Mouse (Mus musculus): ENCODE measurements around the gene Cep170b. TPM values are rescaled to one million over a fixed set of nuclear protein-coding genes. Genes with fewer than 3 reads are reported as not detected.

Gene Cep170b
- polyA plus RNA-seq, 1 experiment from 2014 or later: 92.1 TPM

DNA sequence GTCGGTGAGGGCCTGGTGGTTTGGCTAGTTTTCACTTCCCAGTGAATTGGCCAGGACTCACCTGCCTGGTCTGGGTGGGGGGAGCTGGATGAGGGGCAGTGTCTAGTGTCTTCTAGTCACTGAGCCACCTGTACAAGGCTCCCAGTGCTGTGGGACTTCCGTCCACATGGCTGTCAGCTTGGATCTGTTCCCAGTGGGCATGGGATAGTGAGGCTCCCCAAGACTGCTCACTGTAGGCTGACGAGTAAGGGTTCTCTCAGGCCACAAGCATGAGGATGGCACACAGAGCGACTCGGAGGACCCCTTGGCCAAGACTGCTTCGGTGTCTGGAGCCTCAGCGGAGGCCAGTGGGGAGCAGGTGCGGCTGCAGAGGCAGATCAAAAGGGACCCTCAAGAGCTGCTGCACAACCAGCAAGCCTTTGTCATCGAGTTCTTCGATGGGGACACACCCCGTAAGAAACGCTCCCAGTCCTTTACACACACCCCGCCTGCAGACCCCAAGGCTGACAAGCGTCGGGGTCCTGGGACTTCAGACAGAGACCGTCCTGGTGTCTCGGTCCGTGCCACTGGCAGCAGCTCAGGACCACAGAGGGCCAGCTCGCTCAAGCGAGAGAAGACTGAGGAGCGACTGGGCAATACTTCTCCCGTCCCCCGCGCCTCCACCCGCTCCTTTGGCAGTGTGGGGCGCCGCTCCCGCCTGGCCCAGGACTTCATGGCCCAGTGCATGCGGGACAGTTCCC lies 15.8 kb downstream of the Cep170b start:
- no peaks in the 10 kb centered on the region for H3K27me3 ChIP-seq
- ATAC-seq: no peak
- no peak for DNase-seq (ENCODE audit: low read depth, low spot score)
- no peak for TF ChIP-seq CTCF (IDR thresholded peaks at IDR 0.05)
- CTCF ChIA-PET: no interaction called here
- POLR2A ChIA-PET: no interaction called here
- in situ Hi-C loops (cut with MboI; ENCODE audit: low pct_unique_long_range_greater_than_20kb): no loop called here

DNA sequence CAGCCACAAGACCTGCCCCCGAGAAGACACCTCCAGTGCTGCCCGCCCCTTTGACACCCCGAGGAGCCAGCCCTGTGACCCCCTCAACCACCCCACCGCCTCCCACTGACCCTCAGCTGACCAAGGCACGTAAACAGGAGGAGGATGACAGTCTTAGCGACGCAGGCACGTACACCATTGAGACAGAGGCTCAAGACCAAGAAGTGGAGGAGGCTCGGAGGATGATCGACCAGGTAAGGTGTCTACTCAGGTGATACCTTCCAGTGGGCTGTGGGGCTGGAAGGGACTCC lies 16.3 kb downstream of the Cep170b start:
- in situ Hi-C loops (cut with MboI; ENCODE audit: low pct_unique_long_range_greater_than_20kb): no loop called here
- ChIA-PET CTCF (no interaction called here), POLR2A (no interaction called here)

DNA sequence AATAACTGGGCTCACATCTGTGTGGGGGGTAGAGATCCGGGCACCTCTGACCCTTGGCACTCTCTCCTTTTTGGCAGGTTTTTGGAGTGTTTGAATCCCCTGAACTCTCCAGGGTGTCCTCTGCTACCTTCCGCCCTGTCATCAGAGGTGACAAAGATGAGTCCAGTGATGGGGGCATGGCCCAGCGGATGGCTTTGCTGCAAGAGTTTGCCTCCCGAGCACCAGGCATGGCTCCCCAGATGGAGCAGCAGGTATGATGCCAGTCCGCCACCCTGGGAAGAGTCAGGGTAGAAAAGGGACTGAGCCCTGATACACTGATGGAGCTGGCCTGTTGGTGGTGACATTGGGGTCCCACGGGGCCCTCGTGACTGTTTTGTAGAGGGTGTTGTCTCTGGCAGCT lies 16.8 kb downstream of the Cep170b start:
- ChIA-PET CTCF (interaction anchor here (0.8 kb wide), 1 partner anchor 107 kb away, joined by 3 read pairs; no protein-coding TSS in a partner anchor), POLR2A (no interaction called here)
- no peak for TF ChIP-seq CTCF (IDR thresholded peaks at IDR 0.05)
- in situ Hi-C loops (cut with MboI; ENCODE audit: low pct_unique_long_range_greater_than_20kb): no loop called here
- no peak for DNase-seq (ENCODE audit: low read depth, low spot score)
- ATAC-seq: no peak
- no peaks in the 10 kb centered on the region for H3K27me3 ChIP-seq

More for the DNA sequence above, 16.3 kb downstream of the Cep170b start:
- DNase-seq (ENCODE audit: low read depth, low spot score) (no peak), ATAC-seq (no peak)
- no peak for TF ChIP-seq CTCF (IDR thresholded peaks at IDR 0.05)
- H3K27me3 ChIP-seq: no peaks in the 10 kb centered on the region

DNA sequence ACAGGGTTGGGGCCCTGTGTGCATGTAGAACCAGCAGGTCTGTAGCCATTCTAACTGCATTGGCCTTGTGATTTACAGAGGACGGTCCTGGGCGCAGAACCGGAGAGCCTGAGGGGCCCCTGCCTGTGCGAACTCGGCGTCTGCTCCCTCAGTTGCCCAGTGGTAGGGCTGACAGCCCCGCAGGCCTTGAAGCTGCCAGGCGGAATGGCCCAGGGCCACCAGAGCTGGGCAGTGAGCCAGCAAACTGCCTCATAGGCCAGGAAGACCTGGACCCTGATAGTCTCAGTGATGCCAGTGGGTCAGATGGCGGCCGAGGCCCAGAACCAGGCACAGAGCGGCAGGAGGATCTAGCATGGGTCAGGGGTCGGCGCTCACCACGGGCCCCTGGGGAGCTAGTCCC lies 17.5 kb downstream of the Cep170b start:
- ATAC-seq (no peak), DNase-seq (ENCODE audit: low read depth, low spot score) (no peak)
- in situ Hi-C loops (cut with MboI; ENCODE audit: low pct_unique_long_range_greater_than_20kb): no loop called here
- no peaks in the 10 kb centered on the region for H3K27me3 ChIP-seq
- ChIA-PET POLR2A (no interaction called here), CTCF (interaction anchor here (0.8 kb wide), 1 partner anchor 106 kb away, joined by 3 read pairs; no protein-coding TSS in a partner anchor)
- no peak for TF ChIP-seq CTCF (IDR thresholded peaks at IDR 0.05)

DNA sequence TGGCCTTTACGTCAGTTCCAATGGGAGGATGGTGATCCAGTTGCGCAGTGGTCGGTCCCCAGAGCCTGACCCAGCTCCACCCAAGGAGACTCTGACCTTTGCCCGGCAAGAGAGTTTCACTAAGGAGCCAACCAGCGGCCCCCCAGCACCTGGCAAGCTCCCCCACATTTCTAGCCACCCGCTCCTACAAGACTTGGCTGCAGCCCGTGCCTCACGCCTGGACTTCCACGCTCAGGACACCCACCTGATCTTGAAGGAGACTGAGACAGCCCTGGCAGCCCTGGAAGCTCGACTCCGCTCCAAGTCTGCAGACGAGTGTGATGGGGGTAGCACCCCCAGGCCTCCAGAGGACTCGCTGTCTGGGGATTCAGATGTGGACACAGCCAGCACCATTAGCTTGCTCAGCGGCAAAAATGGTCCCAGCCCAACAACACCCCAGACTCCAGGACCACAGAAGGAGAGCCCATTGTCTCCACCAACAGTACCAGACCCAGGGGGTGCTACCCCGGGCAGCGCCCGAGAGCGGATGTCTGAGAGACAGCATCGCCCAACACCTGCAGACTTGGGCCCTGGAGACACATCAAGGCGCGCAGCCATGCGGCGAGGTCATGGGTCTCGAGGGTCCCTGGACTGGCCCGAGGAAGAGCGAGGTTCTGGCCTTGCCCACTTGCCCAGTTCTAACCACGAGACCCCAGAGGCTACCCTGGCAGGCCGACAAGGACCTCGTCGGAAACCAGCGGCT lies 18.2 kb downstream of the Cep170b start:
- in situ Hi-C loops (cut with MboI; ENCODE audit: low pct_unique_long_range_greater_than_20kb): no loop called here
- POLR2A ChIA-PET: no interaction called here
- no peak for DNase-seq (ENCODE audit: low read depth, low spot score)
- CTCF ChIA-PET: no interaction called here
- no peak for TF ChIP-seq CTCF (IDR thresholded peaks at IDR 0.05)
- H3K27me3 ChIP-seq: no peaks in the 10 kb centered on the region
- ATAC-seq: no peak

DNA sequence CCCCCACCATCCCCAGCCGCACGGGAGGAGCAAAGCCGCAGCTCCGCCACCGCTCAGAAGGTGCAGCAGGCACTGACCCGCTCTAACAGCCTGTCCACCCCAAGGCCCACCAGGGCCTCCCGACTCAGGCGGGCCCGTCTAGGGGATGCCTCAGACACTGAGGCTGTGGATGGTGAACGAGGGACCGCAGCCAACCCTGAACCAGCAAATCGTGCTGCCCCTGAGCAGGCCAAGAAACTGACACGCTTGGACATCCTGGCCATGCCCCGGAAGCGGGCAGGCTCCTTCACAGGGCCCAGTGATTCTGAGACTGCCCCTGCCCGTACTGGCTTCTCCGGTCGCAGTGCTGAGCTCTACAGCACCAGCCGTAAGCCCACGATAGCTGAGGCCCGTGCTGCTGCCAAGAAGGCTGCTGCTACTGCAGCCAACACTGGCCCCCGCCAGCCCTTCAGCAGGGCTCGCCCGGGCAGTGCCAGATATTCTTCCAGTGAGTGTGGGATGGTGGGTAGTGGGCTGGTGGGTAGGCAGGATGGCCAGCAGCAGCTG lies 18.8 kb downstream of the Cep170b start:
- no peaks in the 10 kb centered on the region for H3K27me3 ChIP-seq
- ATAC-seq (no peak), DNase-seq (ENCODE audit: low read depth, low spot score) (no peak)
- CTCF ChIA-PET: no interaction called here
- in situ Hi-C loops (cut with MboI; ENCODE audit: low pct_unique_long_range_greater_than_20kb): no loop called here
- POLR2A ChIA-PET: no interaction called here
- TF ChIP-seq CTCF (IDR thresholded peaks at IDR 0.05): no peak

DNA sequence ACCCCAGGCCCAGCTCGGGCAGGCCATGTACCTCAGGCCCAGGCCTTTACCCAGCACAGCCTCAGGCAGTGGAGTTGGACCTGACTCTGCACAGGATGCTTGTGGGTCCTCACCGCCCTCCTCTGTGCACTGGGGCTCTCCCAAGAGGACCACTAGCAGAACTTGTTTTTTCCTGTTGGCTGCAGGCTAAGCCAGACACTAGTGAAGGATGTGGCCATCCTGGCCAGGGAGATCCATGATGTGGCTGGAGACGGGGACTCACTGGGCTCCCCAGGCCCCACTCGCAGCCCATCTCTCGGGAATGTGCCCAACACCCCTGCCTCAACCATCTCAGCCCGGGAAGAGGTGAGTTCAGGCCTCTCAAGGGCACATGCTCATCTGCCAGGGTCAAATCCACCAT lies 22.5 kb downstream of the Cep170b start:
- no peak for ATAC-seq
- DNase-seq (ENCODE audit: low read depth, low spot score): no peak
- ChIA-PET CTCF (interaction anchor here (1.0 to 1.9 kb wide), 4 partner anchors 13 to 19 kb away, joined by 3 to 6 read pairs (median 3); partner anchors contain the start of gene Pld4), POLR2A (interaction anchor here (1.1 to 1.5 kb wide), 2 partner anchors 19 to 55 kb away, joined by 3 read pairs; no protein-coding TSS in a partner anchor)
- no peaks in the 10 kb centered on the region for H3K27me3 ChIP-seq
- in situ Hi-C loops (cut with MboI; ENCODE audit: low pct_unique_long_range_greater_than_20kb): no loop called here
- no peak for TF ChIP-seq CTCF (IDR thresholded peaks at IDR 0.05)

DNA sequence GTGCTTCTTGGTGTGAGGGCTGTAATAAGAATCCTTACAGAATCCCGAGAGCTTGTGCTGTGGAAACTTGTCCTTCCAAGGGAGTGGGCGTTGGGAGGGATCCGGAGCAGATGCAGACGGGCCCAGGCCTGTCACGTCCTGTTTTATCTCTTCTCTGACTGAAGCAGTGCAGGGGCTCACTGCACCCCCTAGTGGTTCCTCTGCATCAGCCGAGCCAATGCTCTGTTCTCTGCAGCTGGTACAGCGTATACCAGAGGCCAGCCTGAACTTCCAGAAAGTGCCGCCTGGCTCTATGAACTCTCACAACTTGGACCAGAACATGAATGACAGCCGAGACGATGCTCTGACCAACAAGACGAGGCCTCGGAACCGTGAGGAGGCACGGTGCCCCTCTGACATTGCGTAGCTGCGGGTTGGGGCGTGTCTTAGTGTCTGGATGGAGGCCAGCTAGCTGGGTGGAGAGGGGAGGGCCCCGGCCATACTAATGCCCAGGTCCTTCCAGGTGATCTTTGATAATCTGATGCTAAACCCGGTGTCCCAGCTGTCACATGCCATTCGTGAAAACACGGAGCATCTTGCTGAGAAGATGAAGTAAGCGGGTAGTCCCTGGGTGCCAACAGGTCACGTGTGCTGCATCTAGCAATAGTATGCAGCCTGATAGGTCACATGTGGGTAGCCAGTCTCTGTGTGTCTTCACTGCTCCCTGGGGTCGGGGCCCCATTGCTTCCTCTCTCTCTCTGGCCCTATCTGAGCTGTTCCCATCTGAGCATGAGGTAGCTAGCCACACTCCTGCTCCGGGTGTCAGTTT lies 23.1 kb downstream of the Cep170b start:
- ATAC-seq (no peak), DNase-seq (ENCODE audit: low read depth, low spot score) (no peak)
- TF ChIP-seq CTCF (IDR thresholded peaks at IDR 0.05): no peak
- POLR2A ChIA-PET: interaction anchor here (1.1 to 1.5 kb wide), 2 partner anchors 19 to 54 kb away, joined by 3 read pairs; no protein-coding TSS in a partner anchor
- CTCF ChIA-PET: interaction anchor here (1.0 to 1.9 kb wide), 5 partner anchors 14 to 19 kb away, joined by 3 to 6 read pairs (median 3); partner anchors contain the start of gene Pld4
- no peaks in the 10 kb centered on the region for H3K27me3 ChIP-seq
- in situ Hi-C loops (cut with MboI; ENCODE audit: low pct_unique_long_range_greater_than_20kb): no loop called here

DNA sequence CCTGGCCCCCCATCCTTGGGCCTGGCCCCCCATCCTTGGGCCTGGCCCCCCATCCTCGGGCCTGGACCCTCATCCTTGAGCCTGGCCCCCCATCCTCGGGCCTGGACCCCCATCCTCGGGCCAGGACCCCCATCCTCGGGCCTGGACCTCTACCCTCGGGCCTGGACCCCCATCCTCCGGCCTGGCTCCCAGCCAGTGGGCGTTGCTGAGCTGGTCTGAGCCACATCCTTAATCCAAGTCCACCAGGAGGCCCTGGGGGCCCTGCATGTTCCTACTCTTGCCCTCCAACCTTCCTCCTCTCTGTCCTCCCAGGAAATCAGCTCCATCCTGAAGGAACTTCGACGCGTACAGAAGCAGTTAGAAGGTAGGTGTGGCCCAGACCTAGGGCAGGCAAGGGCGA lies 24.0 kb downstream of the Cep170b start:
- TF ChIP-seq CTCF (IDR thresholded peaks at IDR 0.05): no peak
- ChIA-PET POLR2A (interaction anchor here (1.5 kb wide), 1 partner anchor 99 kb away, joined by 4 read pairs; no protein-coding TSS in a partner anchor), CTCF (interaction anchor here (1.2 to 2.5 kb wide), 4 partner anchors 17 to 100 kb away, joined by 3 to 14 read pairs (median 4); partner anchors contain the start of gene Clba1)
- ATAC-seq (no peak), DNase-seq (ENCODE audit: low read depth, low spot score) (no peak)
- H3K27me3 ChIP-seq: no peaks in the 10 kb centered on the region
- in situ Hi-C loops (cut with MboI; ENCODE audit: low pct_unique_long_range_greater_than_20kb): no loop called here

All from Patski (cell line).